Comparison of ENCODE assay signal across 11 mouse cellular contexts in the genomic region with DNA sequence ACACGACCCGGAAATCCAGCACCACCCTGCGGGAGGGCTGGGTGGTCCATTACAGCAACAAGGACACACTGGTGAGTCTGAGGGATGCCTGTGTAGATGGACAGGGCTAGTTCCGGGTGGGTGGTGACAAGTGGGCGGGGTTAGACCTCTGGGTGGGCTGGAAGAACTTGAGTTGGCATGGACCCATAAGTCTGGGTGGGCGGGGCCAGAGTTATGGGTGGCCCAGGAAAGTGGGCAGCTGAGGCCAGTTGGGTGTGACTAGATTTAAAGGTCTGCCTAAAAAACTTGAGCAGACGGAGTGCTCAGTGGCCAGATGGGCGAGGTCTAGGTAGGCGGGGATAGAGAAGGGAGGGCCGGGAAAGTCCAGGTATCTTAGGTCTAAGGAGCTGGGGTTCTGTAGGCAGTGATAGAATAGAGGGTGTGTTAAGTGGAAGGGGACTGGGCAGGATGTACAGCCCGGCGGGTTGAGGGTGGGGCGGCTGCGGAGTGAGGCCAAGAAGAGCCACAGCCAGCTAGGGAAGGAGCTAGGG. TPM values are rescaled to one million over a fixed set of nuclear protein-coding genes. Genes with fewer than 3 reads are reported as not detected.
A peak's percentile ranks its signal among the peaks of the same experiment; 100 is the strongest.
DNase-seq lines count a peak whose midpoint lies in the region; ATAC-seq lines count a peak whose summit lies in the region.
"Had no signal": no experiment of that assay in that cellular context is flagged by ENCODE, and none has a peak within 500 bp of the region (broad histone marks: within the 10 kb centered on the region; RNA-seq: fewer than 3 reads in every experiment).

No protein-coding gene starts in this region.

- H3K4me3 ChIP-seq in kidney, embryonic 15.5 days (replicated peaks): no peak overlapping the region
- H3K4me3 ChIP-seq in intestine, embryonic 16.5 days (ENCODE audit: low read length): no peak overlapping the region

- peaks cover 89% of the 10 kb centered on the region for H3K36me3 ChIP-seq in kidney, embryonic 15.5 days
- peaks cover 8% of the 10 kb centered on the region; the same call in 1 of the 2 replicates for H3K36me3 ChIP-seq in intestine, embryonic 16.5 days (ENCODE audit: control insufficient read depth, insufficient read depth, low read length)

- no peak overlapping the region for H3K9ac ChIP-seq in kidney, embryonic 15.5 days
- no peak overlapping the region for H3K9ac ChIP-seq in intestine, embryonic 16.5 days (ENCODE audit: low read depth, low read length)

- no peaks in the 10 kb centered on the region for H3K27me3 ChIP-seq in kidney, embryonic 15.5 days
- no peaks in the 10 kb centered on the region for H3K27me3 ChIP-seq in intestine, embryonic 16.5 days (replicated peaks; ENCODE audit: control insufficient read depth, insufficient read depth, low read length)

- no peaks in the 10 kb centered on the region for H3K4me1 ChIP-seq in kidney, embryonic 15.5 days
- no peaks in the 10 kb centered on the region for H3K4me1 ChIP-seq in intestine, embryonic 16.5 days (ENCODE audit: control insufficient read depth, insufficient read depth, low read length)

- ATAC-seq in kidney, embryonic 15.5 days (replicated peaks; ENCODE audit: low FRiP score): no peak; the same call in 1 of the 2 replicates
- ATAC-seq in intestine, embryonic 16.5 days: peak; percentile 77
- ATAC-seq: inflammation-experienced regulatory T-cells, adult 6 months had no signal

- H3K9me3 ChIP-seq in kidney, embryonic 15.5 days (replicated peaks): no peaks in the 10 kb centered on the region
- H3K9me3 ChIP-seq in intestine, embryonic 16.5 days (ENCODE audit: control insufficient read depth, low read length): no peaks in the 10 kb centered on the region

- 75% methylated on average over 14 of the region's 14 CpGs for WGBS in kidney, embryonic 15.5 days
- WGBS in intestine, embryonic 16.5 days: 82% methylated on average over 14 of the region's 14 CpGs

- H3K4me2 ChIP-seq in kidney, embryonic 15.5 days: no peak overlapping the region
- H3K4me2 ChIP-seq in intestine, embryonic 16.5 days (ENCODE audit: low read depth, low read length): no peak overlapping the region

- no peak overlapping the region for H3K27ac ChIP-seq in kidney, embryonic 15.5 days
- no peak overlapping the region for H3K27ac ChIP-seq in intestine, embryonic 16.5 days (ENCODE audit: low read length)

- intact Hi-C loops in left cerebral cortex, postnatal 14 days (cut with DNase I): no loop called here

- DNase-seq in kidney, postnatal 10 days: peak; percentile 58
- peak; percentile 20 for DNase-seq in heart, adult 8-10 months (ENCODE audit: low spot score)
- DNase-seq in lung, postnatal 25 days (ENCODE audit: low spot score): peak; percentile 48
- no peak for DNase-seq in left cerebral cortex, postnatal 14 days (ENCODE audit: low spot score in 2 of 2)
- DNase-seq in cerebellum, adult 9-10 months: no peak
- DNase-seq: cerebellum, adult 9-11 months; thymus, postnatal 14 days had no signal

RNA-seq across cellular contexts. Expression of gene Prkd2, which starts 10.7 kb away (rescaled TPM):
- polyA plus RNA-seq in kidney, embryonic 15.5 days (2015; fragmentation: Nextera tagmentation; extraction: Ambion mirVana): 14.6 and 17.7 TPM in 2 replicates
- total RNA-seq in heart, adult 8-10 months (2022): 10 to 100 TPM; 13.1 to 16.7 (median 14.8) TPM
- polyA plus RNA-seq in intestine, embryonic 16.5 days (2015; fragmentation: Nextera tagmentation; extraction: Ambion mirVana): 10.3 and 11.5 TPM in 2 replicates
- total RNA-seq in left cerebral cortex, postnatal 14 days (2021): 1 to 10 TPM; 9.0 to 9.3 TPM

RNA-seq across cellular contexts. Expression of gene Dact3, which starts 21.8 kb away (rescaled TPM):
- 2.6 TPM in 2 replicates for polyA plus RNA-seq in kidney, embryonic 15.5 days (2015; fragmentation: Nextera tagmentation; extraction: Ambion mirVana)
- 1 to 10 TPM; 8.0 to 9.5 (median 8.6) TPM for total RNA-seq in heart, adult 8-10 months (2022)
- polyA plus RNA-seq in intestine, embryonic 16.5 days (2015; fragmentation: Nextera tagmentation; extraction: Ambion mirVana): 1.6 and 1.7 TPM in 2 replicates
- total RNA-seq in left cerebral cortex, postnatal 14 days (2021): 100 to 1,000 TPM; 130 to 141 TPM
- polyA plus RNA-seq: inflammation-experienced regulatory T-cells, adult 6 months had no signal

RNA-seq across cellular contexts. Expression of gene Fkrp, which starts 36.8 kb away (rescaled TPM):
- polyA plus RNA-seq in kidney, embryonic 15.5 days (2015; fragmentation: Nextera tagmentation; extraction: Ambion mirVana): 32.0 and 34.1 TPM in 2 replicates
- 10 to 100 TPM; 47.3 to 56.4 (median 53.0) TPM for total RNA-seq in heart, adult 8-10 months (2022)
- polyA plus RNA-seq in intestine, embryonic 16.5 days (2015; fragmentation: Nextera tagmentation; extraction: Ambion mirVana): 20.3 and 22.3 TPM in 2 replicates
- 10 to 100 TPM; 50.3 to 57.2 TPM for total RNA-seq in left cerebral cortex, postnatal 14 days (2021)

RNA-seq across cellular contexts. Expression of gene Strn4, which starts 37.7 kb away (rescaled TPM):
- 91.5 and 99.8 TPM in 2 replicates for polyA plus RNA-seq in kidney, embryonic 15.5 days (2015; fragmentation: Nextera tagmentation; extraction: Ambion mirVana)
- total RNA-seq in heart, adult 8-10 months (2022): 10 to 100 TPM; 47.9 to 61.2 (median 49.1) TPM
- polyA plus RNA-seq in intestine, embryonic 16.5 days (2015; fragmentation: Nextera tagmentation; extraction: Ambion mirVana): 68.9 and 72.3 TPM in 2 replicates
- total RNA-seq in left cerebral cortex, postnatal 14 days (2021): 100 to 1,000 TPM; 333 to 347 TPM

RNA-seq across cellular contexts. Expression of gene Gng8, which starts 38.2 kb away (rescaled TPM):
- polyA plus RNA-seq in kidney, embryonic 15.5 days (2015; fragmentation: Nextera tagmentation; extraction: Ambion mirVana): 6.8 and 7.8 TPM in 2 replicates
- total RNA-seq in heart, adult 8-10 months (2022): 1 to 10 TPM; 1.0 to 1.5 (median 1.1) TPM
- polyA plus RNA-seq in intestine, embryonic 16.5 days (2015; fragmentation: Nextera tagmentation; extraction: Ambion mirVana): 7.8 and 9.2 TPM in 2 replicates
- 1 to 10 TPM; 1.2 to 1.5 TPM for total RNA-seq in left cerebral cortex, postnatal 14 days (2021)
- total RNA-seq: neutrophil, adult 5-6 weeks had no signal
- polyA plus RNA-seq: inflammation-experienced regulatory T-cells, adult 6 months had no signal

Comparison
In these comparisons a context has a peak if more than half of its experiments do, and no peak if none do; other contexts are left out.
1. DNase-seq: peak in kidney, postnatal 10 days (single experiment), heart, adult 8-10 months (single experiment) and lung, postnatal 25 days (single experiment); none in left cerebral cortex, postnatal 14 days (0 of 2) and cerebellum, adult 9-10 months (single experiment).
2. RNA of gene Dact3, which starts 21.8 kb away (total RNA-seq): 130 to 141 TPM in left cerebral cortex, postnatal 14 days; 8.0 to 9.5 TPM in heart, adult 8-10 months; every median in the first group is over 10 times any median in the second.